Mouse (Mus musculus): Measurements from ENCODE around the gene Mef2b. TPM values are rescaled to one million over a fixed set of nuclear protein-coding genes. Genes with fewer than 3 reads are reported as not detected.

Mef2b gene
- polyA plus RNA-seq (2015; fragmentation: Nextera tagmentation; extraction: Ambion mirVana): 0.35 and 0.50 TPM in 2 replicates

GRCm38 (mm10) chr8:70139026-70139857 lies at the start of gene Mef2b, which contains the start of the genes Rfxank and Borcs8:
TSS of gene Mef2b (plus strand) at chr8:70139711.
TSS of gene Rfxank (minus strand) at chr8:70139154.
TSS of gene Borcs8 (plus strand) at chr8:70139499.

GRCm38 (mm10) chr8:70120667-70121066 lies 18.8 kb upstream of the Mef2b start, which contains the start of gene Ncan:
TSS of gene Ncan (minus strand) at chr8:70120873.

GRCm38 (mm10) chr8:70131166-70131883 lies 8.2 kb upstream of the Mef2b start, which contains the start of gene Nr2c2ap:
TSS of gene Nr2c2ap (plus strand) at chr8:70131333.

GRCm38 (mm10) chr8:70172043-70172681 lies 32.7 kb downstream of the Mef2b start, which contains the start of gene Tmem161a:
TSS of gene Tmem161a (plus strand) at chr8:70172356.

GRCm38 (mm10) chr8:70212112-70213055 lies 72.9 kb downstream of the Mef2b start, which contains the start of gene Slc25a42:
TSS of gene Slc25a42 (minus strand) at chr8:70212305.

Small RNA genes lying within 50 kb of the gene (microRNA-seq; reads per million reads assigned to microRNA genes)
- 0 reads per million in 2 experiments for gene Mir7066

Other genes starting within 250 kb of the Mef2b start
- gene Tssk6, start 237.5 kb upstream of the Mef2b start, polyA plus RNA-seq (2015; fragmentation: Nextera tagmentation; extraction: Ambion mirVana): 1.3 and 1.7 TPM in 2 replicates
- gene Ndufa13, start 237.2 kb upstream of the Mef2b start, polyA plus RNA-seq (2015; fragmentation: Nextera tagmentation; extraction: Ambion mirVana): 313 and 340 TPM in 2 replicates
- gene Yjefn3, start 237.0 kb upstream of the Mef2b start, polyA plus RNA-seq (2015; fragmentation: Nextera tagmentation; extraction: Ambion mirVana): 12.2 and 13.0 TPM in 2 replicates
- gene Gatad2a, start 143.3 kb upstream of the Mef2b start, polyA plus RNA-seq (2015; fragmentation: Nextera tagmentation; extraction: Ambion mirVana): 20.4 and 23.2 TPM in 2 replicates
- gene Mau2, start 97.0 kb upstream of the Mef2b start, polyA plus RNA-seq (2015; fragmentation: Nextera tagmentation; extraction: Ambion mirVana): 23.2 and 26.4 TPM in 2 replicates
- gene Sugp1, start 96.9 kb upstream of the Mef2b start, polyA plus RNA-seq (2015; fragmentation: Nextera tagmentation; extraction: Ambion mirVana): 21.5 and 24.3 TPM in 2 replicates
- 0.19 TPM in 1 of 2 replicates, not detected in the other for gene Tm6sf2, start 66.8 kb upstream of the Mef2b start, polyA plus RNA-seq (2015; fragmentation: Nextera tagmentation; extraction: Ambion mirVana)
- gene Hapln4, start 56.3 kb upstream of the Mef2b start, polyA plus RNA-seq (2015; fragmentation: Nextera tagmentation; extraction: Ambion mirVana): not detected in 2 replicates
- gene Ncan, start 18.8 kb upstream of the Mef2b start, polyA plus RNA-seq (2015; fragmentation: Nextera tagmentation; extraction: Ambion mirVana): 0.01 TPM in 2 replicates
- 9.9 and 13.2 TPM in 2 replicates for gene Nr2c2ap, start 8.4 kb upstream of the Mef2b start, polyA plus RNA-seq (2015; fragmentation: Nextera tagmentation; extraction: Ambion mirVana)
- gene Rfxank, start 557 bp upstream of the Mef2b start, polyA plus RNA-seq (2015; fragmentation: Nextera tagmentation; extraction: Ambion mirVana): 10.4 and 10.5 TPM in 2 replicates
- gene Borcs8, start 212 bp upstream of the Mef2b start, polyA plus RNA-seq (2015; fragmentation: Nextera tagmentation; extraction: Ambion mirVana): 23.9 and 24.5 TPM in 2 replicates
- 57.1 and 62.8 TPM in 2 replicates for gene Tmem161a, start 32.6 kb downstream of the Mef2b start, polyA plus RNA-seq (2015; fragmentation: Nextera tagmentation; extraction: Ambion mirVana)
- gene Slc25a42, start 72.6 kb downstream of the Mef2b start, polyA plus RNA-seq (2015; fragmentation: Nextera tagmentation; extraction: Ambion mirVana): 11.5 and 12.0 TPM in 2 replicates
- gene Sugp2, start 94.5 kb downstream of the Mef2b start, polyA plus RNA-seq (2015; fragmentation: Nextera tagmentation; extraction: Ambion mirVana): 16.0 and 16.7 TPM in 2 replicates
- gene Armc6, start 94.8 kb downstream of the Mef2b start, polyA plus RNA-seq (2015; fragmentation: Nextera tagmentation; extraction: Ambion mirVana): 18.4 and 19.5 TPM in 2 replicates
- gene Homer3, start 143.1 kb downstream of the Mef2b start, polyA plus RNA-seq (2015; fragmentation: Nextera tagmentation; extraction: Ambion mirVana): 10.6 and 15.7 TPM in 2 replicates
- 22.4 and 27.8 TPM in 2 replicates for gene Ddx49, start 162.8 kb downstream of the Mef2b start, polyA plus RNA-seq (2015; fragmentation: Nextera tagmentation; extraction: Ambion mirVana)
- gene Cope, start 162.8 kb downstream of the Mef2b start, polyA plus RNA-seq (2015; fragmentation: Nextera tagmentation; extraction: Ambion mirVana): 216 and 248 TPM in 2 replicates
- gene Cers1, start 176.1 kb downstream of the Mef2b start, polyA plus RNA-seq (2015; fragmentation: Nextera tagmentation; extraction: Ambion mirVana): 18.4 and 21.9 TPM in 2 replicates
- 4.1 and 4.4 TPM in 2 replicates for gene Gdf1, start 190.1 kb downstream of the Mef2b start, polyA plus RNA-seq (2015; fragmentation: Nextera tagmentation; extraction: Ambion mirVana)
- gene Upf1, start 213.6 kb downstream of the Mef2b start, polyA plus RNA-seq (2015; fragmentation: Nextera tagmentation; extraction: Ambion mirVana): 7.2 and 8.6 TPM in 2 replicates
- gene Comp, start 233.8 kb downstream of the Mef2b start, polyA plus RNA-seq (2015; fragmentation: Nextera tagmentation; extraction: Ambion mirVana): 0.58 and 5.8 TPM in 2 replicates

Measured in skeletal muscle tissue, postnatal 0 days (tissue).